Mouse (Mus musculus) ES-Bruce4 (cell line): ENCODE measurements around the gene Arhgef12. TPM values are rescaled to one million over a fixed set of nuclear protein-coding genes. Genes with fewer than 3 reads are reported as not detected.

ENCODE experiments used
- H3K27ac ChIP-seq: 2 replicates; pipeline ENCODE4 v1.5.1; 2012; ENCODE audit warnings: low read length, inconsistent platforms; ENCODE audit not compliant: insufficient read depth
- H3K27me3 ChIP-seq: 2 replicates; pipeline ENCODE4 v1.6.1; 2012; ENCODE audit warnings: mild to moderate bottlenecking, low read length, inconsistent platforms; ENCODE audit not compliant: control insufficient read depth, poor library complexity, insufficient read depth, severe bottlenecking
- H3K36me3 ChIP-seq: 2 replicates; pipeline ENCODE4 v1.6.1; 2012; ENCODE audit warnings: inconsistent platforms, mild to moderate bottlenecking, low read length, moderate library complexity; ENCODE audit not compliant: control insufficient read depth, poor library complexity, insufficient read depth, severe bottlenecking
- H3K4me1 ChIP-seq: one replicate; pipeline ENCODE4 v1.8.1; 2011; ENCODE audit warnings: low read length; ENCODE audit not compliant: control insufficient read depth, insufficient read depth
- H3K4me3 ChIP-seq: 2 replicates; pipeline ENCODE4 v1.5.1; 2011; ENCODE audit warnings: low read depth, mild to moderate bottlenecking, low read length
- H3K9ac ChIP-seq: 2 replicates; pipeline ENCODE4 v1.6.1; 2012; ENCODE audit warnings: low read depth, mild to moderate bottlenecking, inconsistent platforms; ENCODE audit not compliant: poor library complexity, severe bottlenecking
- H3K9me3 ChIP-seq: replicated peaks from 2 replicates; pipeline ENCODE4 v1.6.1; 2012; ENCODE audit warnings: mild to moderate bottlenecking, low read length, inconsistent platforms; ENCODE audit not compliant: control insufficient read depth, poor library complexity, insufficient read depth, severe bottlenecking
- CTCF ChIP-seq: IDR thresholded peaks from one replicate; pipeline ENCODE4 v1.8.1; 2011; ENCODE audit warnings: low read depth, low read length
- EP300 ChIP-seq: IDR thresholded peaks from 2 replicates; pipeline ENCODE4 v1.6.1; 2011; ENCODE audit warnings: low read depth, low read length; ENCODE audit not compliant: insufficient read depth
- POLR2A ChIP-seq: IDR thresholded peaks from one replicate; pipeline ENCODE4 v1.8.1; 2011; ENCODE audit warnings: low read length; ENCODE audit not compliant: insufficient read depth
- polyA plus RNA-seq: library from polyadenylated mRNA; stranded (reverse); fragments of >200 nt; gene quantifications from 2 replicates; pipeline ENCODE4 v1.2.4, GENCODE M21; 2011; ENCODE audit warnings: low read depth; ENCODE audit not compliant: missing spikeins, insufficient read depth, insufficient read length

Gene Arhgef12
- polyA plus RNA-seq, 1 experiment = 45.6 TPM

- Histone ChIP-seq H3K27me3 (no peaks in the 10 kb centered on the region), H3K36me3 (no peaks in the 10 kb centered on the region; the same call in 1 of the 2 replicates), H3K4me1 (no peaks in the 10 kb centered on the region), H3K4me3 (peak overlapping the region; percentile 73), H3K27ac (no peak overlapping the region), H3K9me3 (no peaks in the 10 kb centered on the region), H3K9ac (peak overlapping the region; percentile 60)
- no peak for TF ChIP-seq CTCF
- no peak for TF ChIP-seq POLR2A
- TF ChIP-seq EP300 = no peak
Measured at GRCm38 (mm10) chr9:43115431-43116133, 8.5 kb upstream of the Arhgef12 start.

- no peak overlapping the region for H3K27ac ChIP-seq
Measured at GRCm38 (mm10) chr9:43114833-43115232, 7.8 kb upstream of the Arhgef12 start.

GRCm38 (mm10) chr9:43110286-43110980, 3.4 kb upstream of the Arhgef12 start:
- Histone ChIP-seq H3K4me3 (no peak overlapping the region), H3K27ac (no peak overlapping the region), H3K4me1 (no peaks in the 10 kb centered on the region)

More at GRCm38 (mm10) chr9:43114833-43115232, 7.8 kb upstream of the Arhgef12 start:
- Histone ChIP-seq H3K4me3 (no peak overlapping the region), H3K27me3 (no peaks in the 10 kb centered on the region), H3K9ac (no peak overlapping the region), H3K4me1 (no peaks in the 10 kb centered on the region), H3K36me3 (no peaks in the 10 kb centered on the region; the same call in 1 of the 2 replicates), H3K9me3 (no peaks in the 10 kb centered on the region)
- TF ChIP-seq CTCF (no peak), EP300 (no peak), POLR2A (no peak)

GRCm38 (mm10) chr9:43109125-43109524, 2.1 kb upstream of the Arhgef12 start:
- no peaks in the 10 kb centered on the region; the same call in 1 of the 2 replicates for H3K36me3 ChIP-seq
- peak overlapping the region; percentile 4 for H3K27ac ChIP-seq
- no peak overlapping the region for H3K9ac ChIP-seq

More at GRCm38 (mm10) chr9:43110286-43110980, 3.4 kb upstream of the Arhgef12 start:
- no peaks in the 10 kb centered on the region for H3K27me3 ChIP-seq
- no peak for TF ChIP-seq POLR2A
- TF ChIP-seq CTCF = no peak
- no peak for TF ChIP-seq EP300
- no peak overlapping the region for H3K9ac ChIP-seq
- H3K9me3 ChIP-seq = no peaks in the 10 kb centered on the region
- H3K36me3 ChIP-seq = no peaks in the 10 kb centered on the region; the same call in 1 of the 2 replicates

GRCm38 (mm10) chr9:43108721-43109120, 1.7 kb upstream of the Arhgef12 start:
- Histone ChIP-seq H3K9ac (no peak overlapping the region), H3K36me3 (no peaks in the 10 kb centered on the region; the same call in 1 of the 2 replicates), H3K9me3 (no peaks in the 10 kb centered on the region), H3K4me1 (no peaks in the 10 kb centered on the region), H3K4me3 (no peak overlapping the region), H3K27ac (peak overlapping the region; percentile 4), H3K27me3 (no peaks in the 10 kb centered on the region)
- TF ChIP-seq CTCF (no peak), POLR2A (no peak), EP300 (no peak)

More at GRCm38 (mm10) chr9:43109125-43109524, 2.1 kb upstream of the Arhgef12 start:
- Histone ChIP-seq H3K4me3 (no peak overlapping the region), H3K27me3 (no peaks in the 10 kb centered on the region), H3K4me1 (no peaks in the 10 kb centered on the region), H3K9me3 (no peaks in the 10 kb centered on the region)
- no peak for TF ChIP-seq POLR2A
- TF ChIP-seq CTCF = no peak
- TF ChIP-seq EP300 = no peak

- Histone ChIP-seq H3K36me3 (no peaks in the 10 kb centered on the region; the same call in 1 of the 2 replicates), H3K27me3 (no peaks in the 10 kb centered on the region), H3K4me1 (no peaks in the 10 kb centered on the region), H3K4me3 (no peak overlapping the region), H3K9me3 (no peaks in the 10 kb centered on the region), H3K9ac (no peak overlapping the region), H3K27ac (no peak overlapping the region)
- TF ChIP-seq POLR2A (no peak), EP300 (no peak), CTCF (no peak)
Measured at GRCm38 (mm10) chr9:43108081-43108480, 1.0 kb upstream of the Arhgef12 start.
